In the genomic region with DNA sequence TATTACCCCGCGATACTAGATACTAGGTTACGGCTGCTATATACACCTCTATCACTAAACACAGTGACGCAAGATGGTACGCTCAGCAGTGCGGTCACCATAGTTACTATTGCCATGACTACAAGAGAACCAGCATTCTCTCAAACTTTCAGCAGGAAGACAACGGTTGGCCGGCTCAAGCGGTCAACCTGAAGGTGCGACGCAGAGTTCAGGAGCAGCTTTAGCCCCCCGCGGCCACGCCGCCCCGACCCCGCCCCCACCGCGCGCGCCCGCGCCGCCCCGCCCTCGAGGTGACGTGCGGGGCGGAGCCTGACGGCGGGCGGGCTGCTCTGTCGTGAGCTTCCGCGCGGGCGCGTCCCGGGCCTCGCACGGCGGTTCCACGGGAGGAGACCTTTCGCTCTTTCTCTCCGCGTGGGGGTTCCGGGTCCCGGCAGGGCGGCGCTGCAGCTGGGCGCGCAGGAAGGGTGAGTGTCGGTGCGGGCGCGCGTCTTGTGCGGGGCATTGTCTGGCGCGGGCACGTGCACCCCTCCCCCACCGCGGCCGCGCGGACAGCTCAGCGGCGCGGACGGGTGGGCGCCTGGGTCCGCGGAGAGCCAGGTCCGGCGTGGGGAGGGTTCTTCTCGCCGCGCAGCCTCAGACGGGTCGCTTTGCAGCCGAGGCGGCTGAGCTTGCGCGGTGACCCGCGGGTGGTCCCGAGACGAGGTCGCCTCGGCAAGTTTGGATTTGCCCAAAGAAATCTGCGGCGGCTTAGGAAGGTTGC, we compare ENCODE assay signal across 8 mouse cellular contexts. TPM values are rescaled to one million over a fixed set of nuclear protein-coding genes. Genes with fewer than 3 reads are reported as not detected.
DNase-seq lines count a peak whose midpoint lies in the region; ATAC-seq and TF ChIP-seq lines count a peak whose summit lies in the region.

A gene (plus strand): TSS at position 292 of the 760 bp plus-strand sequence.

- peaks cover 7% of the 10 kb centered on the region for H3K4me1 ChIP-seq in hindbrain, postnatal 0 days (ENCODE audit: insufficient read depth, low read length)

- peak within 1 kb of the TSS; percentile 79 for H3K9ac ChIP-seq in hindbrain, postnatal 0 days (replicated peaks; ENCODE audit: low read length)

- H3K27me3 ChIP-seq in hindbrain, postnatal 0 days (ENCODE audit: insufficient read depth, low read length): no peaks in the 10 kb centered on the region

- peak; percentile 97 for ATAC-seq in hindbrain, postnatal 0 days
- ATAC-seq in megakaryocyte, adult 5-6 weeks (ENCODE audit: poor library complexity, severe bottlenecking): peak; percentile 94

- peak within 1 kb of the TSS; percentile 64 for H3K4me2 ChIP-seq in hindbrain, postnatal 0 days (ENCODE audit: low read depth, low read length)

- H3K9me3 ChIP-seq in hindbrain, postnatal 0 days (ENCODE audit: low read length): no peaks in the 10 kb centered on the region

- H3K36me3 ChIP-seq in hindbrain, postnatal 0 days (ENCODE audit: insufficient read depth, low read length): no peaks in the 10 kb centered on the region

- WGBS in hindbrain, postnatal 0 days: under 1% methylated on average over 74 of the region's 92 CpGs

- H3K27ac ChIP-seq in gastrocnemius, adult 2 months: peak within 1 kb of the TSS; percentile 97
- H3K27ac ChIP-seq in hindbrain, postnatal 0 days: peak within 1 kb of the TSS; percentile 96
- peak within 1 kb of the TSS; percentile 97 for H3K27ac ChIP-seq in left cerebral cortex, adult 2 months

- DNase-seq in WW6 (ENCODE audit: low read depth, low spot score): peak; percentile 70
- DNase-seq in cerebellum, postnatal 4 days (ENCODE audit: low spot score in 2 of 2): peak; percentile 67 to 82
- DNase-seq in gastrocnemius, adult 2 months: peak; percentile 87
- DNase-seq in hindbrain, postnatal 0 days (ENCODE audit: low spot score): peak; percentile 92
- DNase-seq in left cerebral cortex, adult 2 months (ENCODE audit: extremely low spot score in 1 of 2, low spot score in 2 of 2): peak; percentile 80 to 86
- peak; percentile 76 to 84 for DNase-seq in right cerebral cortex, adult 2 months (ENCODE audit: low spot score in 2 of 2)
- DNase-seq in urinary bladder, postnatal 14 days (ENCODE audit: low spot score): peak; percentile 78

- intact Hi-C loops in gastrocnemius, adult 2 months (cut with DNase I): loop anchor here (5.0 kb wide), 1 partner anchor 44 kb away; a partner anchor contains a TSS
- intact Hi-C loops in left cerebral cortex, adult 2 months (cut with DNase I): loop anchor here (2.0 kb wide), 1 partner anchor 44 kb away; a partner anchor contains a TSS

- peak within 1 kb of the TSS; percentile 88 for H3K4me3 ChIP-seq in gastrocnemius, adult 2 months
- H3K4me3 ChIP-seq in hindbrain, postnatal 0 days (ENCODE audit: low read length): peak within 1 kb of the TSS; percentile 64
- peak within 1 kb of the TSS; percentile 66 for H3K4me3 ChIP-seq in left cerebral cortex, adult 2 months

- TF ChIP-seq CTCF in gastrocnemius, adult 2 months (IDR thresholded peaks at IDR 0.05): no peak; the same call in 1 of the 2 replicates
- no peak for TF ChIP-seq CTCF in hindbrain, postnatal 0 days (IDR thresholded peaks at IDR 0.05; ENCODE audit: low read depth)
- no peak; the same call in 1 of the 2 replicates for TF ChIP-seq CTCF in left cerebral cortex, adult 2 months (IDR thresholded peaks at IDR 0.05)

RNA-seq across cellular contexts. Expression of the gene that starts here (rescaled TPM):
- total RNA-seq in gastrocnemius, adult 2 months (2021): 1 to 10 TPM; 5.7 to 6.9 TPM
- 43.6 and 48.6 TPM in 2 replicates for total RNA-seq in hindbrain, postnatal 0 days (2014; rRNA removed)
- 11.1 and 11.4 TPM in 2 replicates for polyA plus RNA-seq in hindbrain, postnatal 0 days (2015; fragmentation: Nextera tagmentation; extraction: Ambion mirVana)
- 10 to 100 TPM; 42.7 to 42.8 TPM for total RNA-seq in left cerebral cortex, adult 2 months (2021)
- total RNA-seq in megakaryocyte, adult 5-6 weeks (2015): 27.7 and 30.0 TPM in 2 replicates
- 18.4 and 18.8 TPM in 2 replicates for total RNA-seq in megakaryocyte, adult 5-6 weeks (2017)

Comparison
In these comparisons a context has a peak if more than half of its experiments do, and no peak if none do; other contexts are left out.
1. Peak in every context shown above with its lines: DNase-seq, ATAC-seq, H3K4me3 ChIP-seq and H3K27ac ChIP-seq.